Mouse (Mus musculus) lung, postnatal 0 days (tissue): ENCODE results near the gene Gatad2b.

Source experiments
- CTCF ChIP-seq: IDR thresholded peaks from 2 replicates; pipeline ENCODE4 v1.5.1; 2016; ENCODE audit warnings: antibody characterized with exemption, mild to moderate bottlenecking
- EP300 ChIP-seq: IDR thresholded peaks from 2 replicates; pipeline ENCODE4 v1.6.1; 2016; ENCODE audit warnings: antibody characterized with exemption, mild to moderate bottlenecking, control low read depth

DNA sequence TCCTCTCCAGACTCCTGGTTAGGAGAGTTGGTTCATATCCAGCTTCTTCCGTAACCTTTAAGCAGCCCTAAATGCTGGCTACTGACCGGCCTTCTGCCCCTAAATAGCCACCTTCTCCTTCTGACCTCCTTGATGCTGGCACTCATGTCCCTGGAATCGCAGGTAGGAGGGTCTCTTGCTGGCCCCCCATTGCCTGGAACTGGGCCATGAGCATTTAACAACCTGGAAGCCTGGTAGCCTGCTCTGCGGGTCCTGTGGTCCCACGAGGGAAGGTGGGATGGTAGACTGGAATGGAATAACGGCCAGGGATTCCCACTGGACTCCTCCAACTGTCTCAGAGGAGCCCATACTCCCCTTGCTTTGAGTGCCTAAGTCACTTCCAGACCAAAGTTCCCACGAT, 78.9 kb downstream of the Gatad2b start:
- TF ChIP-seq CTCF = no peak
- TF ChIP-seq EP300 = no peak
